Mouse (Mus musculus) lung, postnatal 25 days (tissue): ENCODE measurements around the gene Entr1.
"Not testable (repeated sequence)": the region's sequence is repeated elsewhere in the genome, so short reads cannot be mapped to it uniquely, and the experiment has no call there.

ENCODE experiments used
- DNase-seq: peaks from one replicate; pipeline ENCODE4 v3.0.0; 2022; ENCODE audit warnings: low spot score

Gene Entr1

GRCm38 (mm10) chr2:26388682-26389153 lies 398 bp downstream of the Entr1 start:
- no peak for DNase-seq

GRCm38 (mm10) chr2:26387713-26388112 lies 1.4 kb downstream of the Entr1 start:
- no peak for DNase-seq

- DNase-seq: not testable (repeated sequence)
Observed at GRCm38 (mm10) chr2:26380871-26381270, 8.2 kb downstream of the Entr1 start.

- DNase-seq: peak; percentile 81
Observed at GRCm38 (mm10) chr2:26380131-26380771, 8.9 kb downstream of the Entr1 start, which contains the start of gene Snapc4. Gene Snapc4 (minus strand): TSS chr2:26380653.

GRCm38 (mm10) chr2:26372396-26372795 lies 16.7 kb downstream of the Entr1 start:
- DNase-seq: no peak

GRCm38 (mm10) chr2:26368572-26368971 lies 20.5 kb downstream of the Entr1 start:
- DNase-seq: no peak

- no peak for DNase-seq
Observed at GRCm38 (mm10) chr2:26367911-26368310, 21.2 kb downstream of the Entr1 start.

- DNase-seq: peak; percentile 39
Observed at GRCm38 (mm10) chr2:26364738-26365465, 24.2 kb downstream of the Entr1 start.

GRCm38 (mm10) chr2:26363481-26363880 lies 25.6 kb downstream of the Entr1 start:
- no peak for DNase-seq

- DNase-seq: no peak
Observed at GRCm38 (mm10) chr2:26362991-26363390, 26.1 kb downstream of the Entr1 start.

GRCm38 (mm10) chr2:26360772-26361171 lies 28.3 kb downstream of the Entr1 start, which contains the start of gene Card9:
Gene Card9 (minus strand): TSS chr2:26360918.
- DNase-seq: peak; percentile 46

- DNase-seq: peak; percentile 31
Observed at GRCm38 (mm10) chr2:26359983-26360382, 29.1 kb downstream of the Entr1 start.

- DNase-seq: no peak
Observed at GRCm38 (mm10) chr2:26358667-26359320, 30.3 kb downstream of the Entr1 start.

- DNase-seq: no peak
Observed at GRCm38 (mm10) chr2:26357484-26357883, 31.6 kb downstream of the Entr1 start.

GRCm38 (mm10) chr2:26356678-26357077 lies 32.4 kb downstream of the Entr1 start:
- DNase-seq: peak; percentile 48

GRCm38 (mm10) chr2:26356231-26356630 lies 32.9 kb downstream of the Entr1 start:
- DNase-seq: no peak

GRCm38 (mm10) chr2:26354401-26354800 lies 34.7 kb downstream of the Entr1 start:
- no peak for DNase-seq

- no peak for DNase-seq
Observed at GRCm38 (mm10) chr2:26353066-26353980, 35.8 kb downstream of the Entr1 start.

- DNase-seq: no peak
Observed at GRCm38 (mm10) chr2:26352291-26352910, 36.7 kb downstream of the Entr1 start.

- DNase-seq: peak; percentile 93
Observed at GRCm38 (mm10) chr2:26351358-26352290, 37.5 kb downstream of the Entr1 start, which contains the start of gene Dnlz. Gene Dnlz (minus strand): TSS chr2:26352110.
